Mouse (Mus musculus): ENCODE results near the gene Olfr568. TPM values are rescaled to one million over a fixed set of nuclear protein-coding genes. Genes with fewer than 3 reads are reported as not detected.

The Olfr568 gene
- 0.18 TPM in 1 of 2 replicates, not detected in the other for polyA plus RNA-seq (2015; fragmentation: Nextera tagmentation; extraction: Ambion mirVana)

DNA sequence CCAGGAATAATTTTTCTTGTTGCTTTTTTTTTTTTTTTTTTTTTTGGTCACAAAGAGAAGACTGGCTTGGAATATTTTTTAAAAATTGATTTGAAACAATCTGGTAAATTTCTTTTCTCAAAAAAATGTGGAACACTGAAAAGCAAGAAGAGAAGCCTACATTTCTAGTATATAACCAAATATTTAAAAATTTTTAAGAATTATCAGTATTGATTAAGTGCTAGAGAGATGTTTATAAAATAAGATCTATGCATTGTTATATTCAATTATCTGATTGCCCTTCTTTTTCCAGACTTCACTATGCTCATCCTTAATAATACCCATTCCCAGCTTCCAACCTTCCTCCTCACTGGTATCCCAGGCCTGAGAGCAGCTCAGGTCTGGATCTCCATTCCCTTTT lies at the start of gene Olfr568:
Olfr568 (plus strand) TSS at position 301 of the 400 bp plus-strand sequence.
- H3K9me3 ChIP-seq (replicated peaks) = no peaks in the 10 kb centered on the region
- no peaks in the 10 kb centered on the region for H3K36me3 ChIP-seq
- no peak for ATAC-seq (ENCODE audit: insufficient number of reproducible peaks, low FRiP score, low TSS enrichment, low read depth)
- no peak within 1 kb of the TSS for H3K9ac ChIP-seq
- H3K4me2 ChIP-seq (replicated peaks) = no peak within 1 kb of the TSS
- H3K4me1 ChIP-seq = no peaks in the 10 kb centered on the region
- H3K27ac ChIP-seq (replicated peaks) = no peak within 1 kb of the TSS
- H3K27me3 ChIP-seq = no peaks in the 10 kb centered on the region
- H3K4me3 ChIP-seq (replicated peaks) = no peak within 1 kb of the TSS

DNA sequence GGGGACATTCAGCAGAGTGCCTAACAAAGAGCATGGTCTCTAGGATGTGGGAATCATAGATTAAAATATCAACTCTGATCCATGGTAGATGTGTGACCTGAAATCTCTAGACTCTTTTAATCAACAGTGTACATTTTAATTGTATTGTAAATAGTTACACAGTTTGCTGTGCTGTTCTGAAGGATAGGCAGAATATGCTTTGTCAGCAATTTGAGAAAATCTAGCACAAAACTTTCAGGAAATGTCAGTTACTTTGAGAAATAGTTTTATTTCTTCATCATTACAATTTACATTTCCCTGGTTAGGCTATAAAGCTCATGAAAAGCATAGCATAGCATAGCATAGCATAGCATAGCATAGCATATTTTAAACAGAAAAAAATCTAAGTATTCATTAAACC lies 21.1 kb upstream of the Olfr568 start:
- ATAC-seq (ENCODE audit: insufficient number of reproducible peaks, low FRiP score, low TSS enrichment, low read depth) = no peak
- H3K27me3 ChIP-seq = no peaks in the 10 kb centered on the region
- H3K4me2 ChIP-seq (replicated peaks) = no peak overlapping the region
- no peaks in the 10 kb centered on the region for H3K36me3 ChIP-seq
- H3K9ac ChIP-seq = no peak overlapping the region
- H3K4me3 ChIP-seq (replicated peaks) = no peak overlapping the region
- no peaks in the 10 kb centered on the region for H3K4me1 ChIP-seq
- no peaks in the 10 kb centered on the region for H3K9me3 ChIP-seq (replicated peaks)
- no peak overlapping the region for H3K27ac ChIP-seq (replicated peaks)

DNA sequence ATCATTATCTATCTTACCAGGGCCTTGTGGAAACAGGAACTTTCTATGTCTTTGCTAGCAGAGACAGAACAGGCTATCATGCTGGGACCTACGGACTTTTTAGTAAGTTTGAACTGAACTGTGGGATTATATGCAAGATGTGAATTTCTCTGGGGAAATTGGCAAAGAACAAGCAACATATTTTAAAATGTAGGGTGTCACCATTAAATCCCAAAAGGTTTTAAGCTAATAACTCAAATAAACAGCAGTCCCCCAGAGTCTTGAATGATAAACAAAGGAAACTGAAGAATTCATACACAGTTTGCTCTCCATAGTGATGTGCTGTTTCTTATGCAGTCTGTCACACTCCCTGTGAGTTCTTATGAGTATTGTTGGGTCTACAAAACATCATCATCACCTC lies 18.3 kb upstream of the Olfr568 start, which contains the start of gene Olfr566:
Olfr566 (minus strand) TSS at position 101 of the 400 bp plus-strand sequence.
- 74% methylated on average over 1 of the region's 1 CpGs for WGBS

DNA sequence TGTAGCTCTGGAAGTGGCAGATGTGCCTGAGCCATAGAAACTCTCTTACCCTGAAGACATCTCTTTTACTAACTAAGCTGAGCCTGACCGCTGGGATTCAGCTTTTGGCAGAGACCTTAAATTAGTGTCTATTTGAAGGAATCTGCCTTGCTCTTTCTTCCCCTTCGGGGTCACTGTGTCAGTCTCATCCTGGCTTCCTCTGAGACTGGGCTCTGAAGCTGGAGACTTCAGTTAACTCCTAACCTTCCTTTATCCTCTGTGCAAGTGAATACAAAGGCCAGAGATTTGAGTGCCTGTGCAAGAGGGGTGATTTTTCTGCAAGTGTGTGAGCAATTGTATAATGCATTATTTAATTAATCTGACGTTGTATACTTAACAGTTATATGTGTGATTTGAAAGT lies 13.9 kb downstream of the Olfr568 start, which contains the start of gene Olfr569:
Olfr569 (minus strand) TSS at position 101 of the 400 bp plus-strand sequence.
- Histone ChIP-seq H3K27ac (replicated peaks) (no peak within 1 kb of the TSS), H3K4me2 (replicated peaks) (no peak within 1 kb of the TSS), H3K27me3 (no peaks in the 10 kb centered on the region), H3K9me3 (replicated peaks) (no peaks in the 10 kb centered on the region), H3K4me1 (no peaks in the 10 kb centered on the region), H3K36me3 (no peaks in the 10 kb centered on the region), H3K4me3 (replicated peaks) (no peak within 1 kb of the TSS), H3K9ac (no peak within 1 kb of the TSS)
- ATAC-seq (ENCODE audit: insufficient number of reproducible peaks, low FRiP score, low TSS enrichment, low read depth) = no peak
- WGBS = 54% methylated on average over 3 of the region's 3 CpGs

More for the DNA sequence above, 18.3 kb upstream of the Olfr568 start, which contains the start of gene Olfr566:
- no peaks in the 10 kb centered on the region for H3K36me3 ChIP-seq
- no peaks in the 10 kb centered on the region for H3K9me3 ChIP-seq (replicated peaks)
- no peaks in the 10 kb centered on the region for H3K27me3 ChIP-seq
- H3K27ac ChIP-seq (replicated peaks) = no peak within 1 kb of the TSS
- H3K4me1 ChIP-seq = no peaks in the 10 kb centered on the region
- H3K4me2 ChIP-seq (replicated peaks) = no peak within 1 kb of the TSS
- ATAC-seq (ENCODE audit: insufficient number of reproducible peaks, low FRiP score, low TSS enrichment, low read depth) = no peak
- no peak within 1 kb of the TSS for H3K9ac ChIP-seq
- no peak within 1 kb of the TSS for H3K4me3 ChIP-seq (replicated peaks)

DNA sequence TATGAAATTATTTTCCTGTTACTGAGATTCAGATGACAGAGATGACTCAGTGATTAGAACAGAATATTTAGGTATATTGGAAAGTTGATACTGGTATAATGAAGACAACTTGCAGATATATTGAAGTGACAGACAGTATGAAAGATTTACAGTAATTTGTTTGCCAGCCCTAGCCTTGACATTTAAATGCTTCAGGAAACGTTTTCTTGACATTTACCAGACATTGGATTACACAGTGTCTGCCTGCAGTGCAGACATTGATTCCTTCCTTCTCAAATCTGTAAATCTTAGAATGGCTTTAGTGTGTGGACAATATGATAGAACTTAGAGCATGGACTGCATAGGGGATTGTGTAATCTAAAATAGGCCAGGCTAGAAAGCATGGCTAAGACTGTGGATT lies 38.3 kb downstream of the Olfr568 start:
- Histone ChIP-seq H3K27ac (replicated peaks) (no peak overlapping the region), H3K9ac (no peak overlapping the region), H3K4me1 (no peaks in the 10 kb centered on the region), H3K27me3 (no peaks in the 10 kb centered on the region), H3K4me2 (replicated peaks) (no peak overlapping the region), H3K9me3 (replicated peaks) (no peaks in the 10 kb centered on the region), H3K4me3 (replicated peaks) (no peak overlapping the region), H3K36me3 (no peaks in the 10 kb centered on the region)
- no peak for ATAC-seq (ENCODE audit: insufficient number of reproducible peaks, low FRiP score, low TSS enrichment, low read depth)
- WGBS = 24% methylated on average over 1 of the region's 1 CpGs

DNA sequence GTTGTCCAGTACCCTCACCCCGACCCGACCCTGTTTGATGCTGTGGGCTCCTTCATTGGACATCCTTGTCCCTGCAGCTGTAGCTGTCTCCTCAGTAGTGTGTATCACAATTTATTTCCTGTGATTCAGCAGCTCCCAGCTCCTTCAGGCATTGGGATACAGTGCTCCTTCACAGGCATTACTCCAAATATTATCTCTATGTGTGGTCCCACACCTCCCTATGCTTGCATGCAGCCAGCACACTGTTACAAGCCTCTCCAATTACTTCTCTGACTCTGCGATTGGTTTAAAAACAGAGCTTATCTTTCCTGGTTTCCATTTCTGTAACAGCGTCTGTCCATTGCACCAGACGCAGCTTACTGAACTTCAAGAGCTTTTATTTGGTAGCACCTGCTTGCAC lies 39.5 kb downstream of the Olfr568 start:
- no peaks in the 10 kb centered on the region for H3K36me3 ChIP-seq
- no peaks in the 10 kb centered on the region for H3K4me1 ChIP-seq
- H3K4me3 ChIP-seq (replicated peaks) = no peak overlapping the region
- H3K27ac ChIP-seq (replicated peaks) = no peak overlapping the region
- no peak overlapping the region for H3K9ac ChIP-seq
- no peak overlapping the region for H3K4me2 ChIP-seq (replicated peaks)
- H3K9me3 ChIP-seq (replicated peaks) = no peaks in the 10 kb centered on the region
- ATAC-seq (ENCODE audit: insufficient number of reproducible peaks, low FRiP score, low TSS enrichment, low read depth) = no peak
- 56% methylated on average over 5 of the region's 5 CpGs for WGBS
- H3K27me3 ChIP-seq = no peaks in the 10 kb centered on the region

DNA sequence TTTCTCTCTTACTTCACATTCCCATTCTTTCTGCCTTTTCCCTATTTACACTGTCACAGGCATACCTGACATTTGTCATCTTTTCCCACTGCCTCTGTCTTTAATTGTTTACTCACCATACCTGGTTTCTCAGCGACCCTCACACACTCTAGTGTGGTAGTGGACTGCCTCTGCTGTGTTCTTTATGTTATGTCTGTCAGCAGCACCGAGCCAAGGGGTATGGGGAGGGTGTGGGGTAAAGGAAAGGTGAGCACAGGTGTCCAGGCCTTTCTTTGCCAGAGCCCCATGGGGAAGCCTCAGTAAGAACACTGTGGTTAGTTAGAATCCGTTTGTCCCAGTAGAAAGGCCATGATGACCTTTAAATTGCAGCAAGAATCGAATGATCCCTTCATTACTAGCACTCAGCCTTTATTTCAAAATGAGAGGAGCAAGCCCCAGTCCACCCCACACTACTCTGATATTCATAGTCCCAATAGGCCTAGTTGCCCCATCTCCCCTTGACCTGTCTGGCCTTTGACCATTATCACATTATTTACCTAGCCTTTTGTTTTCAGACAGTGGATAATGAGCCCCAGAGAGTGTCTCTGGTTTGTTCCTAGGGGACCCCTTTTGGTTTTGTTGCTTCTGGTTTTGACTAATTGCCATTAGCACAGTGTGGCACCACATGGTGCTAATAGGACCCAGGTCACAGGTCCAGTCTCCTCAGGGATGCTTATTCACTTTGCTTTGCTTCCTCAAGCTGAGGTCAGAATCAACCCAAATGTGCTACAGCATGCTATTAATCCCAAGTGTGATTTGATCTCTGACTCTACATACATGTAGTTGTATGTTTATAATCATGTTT lies 40.3 kb downstream of the Olfr568 start, which contains the start of gene Olfr571:
Olfr571 (minus strand) TSS at position 505 of the 844 bp plus-strand sequence.
- no peak within 1 kb of the TSS for H3K27ac ChIP-seq (replicated peaks)
- no peaks in the 10 kb centered on the region for H3K36me3 ChIP-seq
- no peak within 1 kb of the TSS for H3K4me2 ChIP-seq (replicated peaks)
- H3K9me3 ChIP-seq (replicated peaks) = no peaks in the 10 kb centered on the region
- no peak within 1 kb of the TSS for H3K9ac ChIP-seq
- no peak for ATAC-seq (ENCODE audit: insufficient number of reproducible peaks, low FRiP score, low TSS enrichment, low read depth)
- H3K4me1 ChIP-seq = no peaks in the 10 kb centered on the region
- H3K27me3 ChIP-seq = no peaks in the 10 kb centered on the region
- 57% methylated on average over 4 of the region's 4 CpGs for WGBS
- H3K4me3 ChIP-seq (replicated peaks) = no peak within 1 kb of the TSS

DNA sequence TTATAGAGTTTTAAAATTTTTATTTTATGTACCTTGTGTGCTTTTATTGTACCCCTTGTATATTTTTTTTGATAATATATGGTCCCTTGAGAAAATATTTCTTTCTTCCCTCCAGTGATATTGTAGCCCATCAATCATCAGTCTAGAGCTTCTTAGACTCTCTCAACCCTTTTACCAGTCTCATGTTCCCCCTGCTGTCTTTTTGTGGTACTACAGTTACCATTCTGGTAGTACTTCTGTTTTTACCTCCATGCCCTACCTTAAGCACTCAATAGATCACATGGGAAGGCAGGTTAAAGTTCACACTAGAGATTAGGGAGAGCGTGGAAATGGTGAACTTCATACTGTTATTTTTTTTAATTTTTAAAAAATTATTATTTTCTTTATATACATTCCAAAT lies 42.7 kb downstream of the Olfr568 start:
- Histone ChIP-seq H3K4me1 (no peaks in the 10 kb centered on the region), H3K4me3 (replicated peaks) (no peak overlapping the region), H3K4me2 (replicated peaks) (no peak overlapping the region), H3K27me3 (no peaks in the 10 kb centered on the region), H3K9ac (no peak overlapping the region), H3K9me3 (replicated peaks) (no peaks in the 10 kb centered on the region), H3K27ac (replicated peaks) (no peak overlapping the region), H3K36me3 (no peaks in the 10 kb centered on the region)
- ATAC-seq (ENCODE audit: insufficient number of reproducible peaks, low FRiP score, low TSS enrichment, low read depth) = no peak
- WGBS = 19% methylated on average over 1 of the region's 1 CpGs

DNA sequence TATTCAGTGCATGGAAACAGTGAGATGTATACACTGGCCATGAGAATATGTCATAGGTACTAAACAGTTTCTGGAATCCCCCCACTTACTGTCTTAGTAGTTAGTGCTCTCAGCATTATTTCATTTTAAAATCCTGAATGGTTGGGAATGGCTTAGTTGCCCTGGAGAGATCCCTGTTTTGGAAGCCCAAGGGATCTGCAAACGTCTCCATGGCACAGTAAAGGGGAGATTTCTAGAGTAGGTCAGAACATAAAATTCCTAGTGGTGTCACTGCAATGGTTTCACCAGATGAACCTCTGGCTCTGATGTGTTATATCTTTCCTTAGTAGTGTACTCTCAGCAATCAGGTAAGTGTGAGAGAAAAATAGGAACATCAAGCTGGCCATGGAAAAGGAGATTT lies 47.2 kb downstream of the Olfr568 start, which contains the start of gene Olfr572:
Olfr572 (plus strand) TSS at position 301 of the 400 bp plus-strand sequence.
- 45% methylated on average over 1 of the region's 1 CpGs for WGBS
- ATAC-seq (ENCODE audit: insufficient number of reproducible peaks, low FRiP score, low TSS enrichment, low read depth) = no peak
- no peak within 1 kb of the TSS for H3K4me2 ChIP-seq (replicated peaks)
- no peak within 1 kb of the TSS for H3K27ac ChIP-seq (replicated peaks)
- no peaks in the 10 kb centered on the region for H3K36me3 ChIP-seq
- H3K4me1 ChIP-seq = no peaks in the 10 kb centered on the region
- no peaks in the 10 kb centered on the region for H3K27me3 ChIP-seq
- no peak within 1 kb of the TSS for H3K4me3 ChIP-seq (replicated peaks)
- H3K9ac ChIP-seq = no peak within 1 kb of the TSS
- H3K9me3 ChIP-seq (replicated peaks) = no peaks in the 10 kb centered on the region

DNA sequence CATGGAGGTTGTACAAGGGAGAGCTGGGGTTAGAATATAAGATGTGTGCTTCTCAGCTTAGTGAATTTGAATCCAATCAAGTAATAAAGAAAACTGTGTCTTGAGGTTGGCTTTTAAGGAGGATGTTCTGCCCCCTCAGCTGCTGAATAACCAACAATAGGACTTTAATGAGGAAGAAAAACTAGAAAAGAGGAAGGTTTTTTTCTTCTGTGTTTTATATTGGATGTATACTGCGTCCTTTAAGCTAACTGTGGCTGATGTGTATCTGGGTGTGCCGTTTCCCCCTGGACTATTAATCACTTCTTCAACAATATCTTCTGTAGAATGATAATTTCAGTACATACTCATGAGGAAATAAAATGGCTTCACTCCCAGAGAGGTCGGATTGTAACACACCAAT lies 50.2 kb downstream of the Olfr568 start:
- Histone ChIP-seq H3K4me1 (no peaks in the 10 kb centered on the region), H3K9me3 (replicated peaks) (no peaks in the 10 kb centered on the region), H3K4me3 (replicated peaks) (no peak overlapping the region), H3K4me2 (replicated peaks) (no peak overlapping the region), H3K27me3 (no peaks in the 10 kb centered on the region), H3K9ac (no peak overlapping the region), H3K36me3 (no peaks in the 10 kb centered on the region), H3K27ac (replicated peaks) (no peak overlapping the region)
- 66% methylated on average over 3 of the region's 3 CpGs for WGBS
- no peak for ATAC-seq (ENCODE audit: insufficient number of reproducible peaks, low FRiP score, low TSS enrichment, low read depth)
